Mouse (Mus musculus) right cerebral cortex, adult 2 months (tissue): ENCODE results near the gene Ntrk3.

Source experiments
- DNase-seq, 2 experiments: peaks; one replicate each; pipeline ENCODE4 v3.0.0; 2021 to 2022; ENCODE audit warnings: low spot score in 2 of 2

Gene Ntrk3

GRCm38 (mm10) chr7:78443373-78444036 is 294.3 kb downstream of the Ntrk3 start:
- no peak for DNase-seq

- DNase-seq = no peak
Observed at GRCm38 (mm10) chr7:78441706-78442105, 296.1 kb downstream of the Ntrk3 start.

GRCm38 (mm10) chr7:78440896-78441295 is 296.9 kb downstream of the Ntrk3 start:
- DNase-seq = no peak

- DNase-seq = no peak
Observed at GRCm38 (mm10) chr7:78440476-78440875, 297.3 kb downstream of the Ntrk3 start.

- no peak for DNase-seq
Observed at GRCm38 (mm10) chr7:78439361-78440120, 298.3 kb downstream of the Ntrk3 start.

GRCm38 (mm10) chr7:78433617-78434144 is 304.1 kb downstream of the Ntrk3 start:
- no peak for DNase-seq

- DNase-seq = no peak
Observed at GRCm38 (mm10) chr7:78431611-78432010, 306.2 kb downstream of the Ntrk3 start.

GRCm38 (mm10) chr7:78412172-78412571 is 325.6 kb downstream of the Ntrk3 start:
- no peak for DNase-seq

- DNase-seq = peak in 1 of 2 experiments; percentile 39
Observed at GRCm38 (mm10) chr7:78409970-78410369, 327.8 kb downstream of the Ntrk3 start.

- no peak for DNase-seq
Observed at GRCm38 (mm10) chr7:78406641-78407291, 331.0 kb downstream of the Ntrk3 start.

- no peak for DNase-seq
Observed at GRCm38 (mm10) chr7:78404481-78404880, 333.3 kb downstream of the Ntrk3 start.

- DNase-seq = no peak
Observed at GRCm38 (mm10) chr7:78402495-78402894, 335.3 kb downstream of the Ntrk3 start.

GRCm38 (mm10) chr7:78400219-78400618 is 337.6 kb downstream of the Ntrk3 start:
- DNase-seq = no peak

GRCm38 (mm10) chr7:78398377-78398776 is 339.4 kb downstream of the Ntrk3 start:
- no peak for DNase-seq

- peak; percentile 36 to 50 for DNase-seq
Observed at GRCm38 (mm10) chr7:78397215-78397614, 340.6 kb downstream of the Ntrk3 start.

GRCm38 (mm10) chr7:78390019-78390418 is 347.8 kb downstream of the Ntrk3 start:
- no peak for DNase-seq

- DNase-seq = no peak
Observed at GRCm38 (mm10) chr7:78388101-78388500, 349.7 kb downstream of the Ntrk3 start.

- DNase-seq = no peak
Observed at GRCm38 (mm10) chr7:78385971-78386370, 351.8 kb downstream of the Ntrk3 start.

GRCm38 (mm10) chr7:78384111-78384510 is 353.7 kb downstream of the Ntrk3 start:
- no peak for DNase-seq

- DNase-seq = no peak
Observed at GRCm38 (mm10) chr7:78382126-78382525, 355.7 kb downstream of the Ntrk3 start.

- DNase-seq = no peak
Observed at GRCm38 (mm10) chr7:78379784-78380183, 358.0 kb downstream of the Ntrk3 start.

- no peak for DNase-seq
Observed at GRCm38 (mm10) chr7:78378306-78378705, 359.5 kb downstream of the Ntrk3 start.
